Comparison of ENCODE assay signal across 7 mouse cellular contexts in the genomic region with DNA sequence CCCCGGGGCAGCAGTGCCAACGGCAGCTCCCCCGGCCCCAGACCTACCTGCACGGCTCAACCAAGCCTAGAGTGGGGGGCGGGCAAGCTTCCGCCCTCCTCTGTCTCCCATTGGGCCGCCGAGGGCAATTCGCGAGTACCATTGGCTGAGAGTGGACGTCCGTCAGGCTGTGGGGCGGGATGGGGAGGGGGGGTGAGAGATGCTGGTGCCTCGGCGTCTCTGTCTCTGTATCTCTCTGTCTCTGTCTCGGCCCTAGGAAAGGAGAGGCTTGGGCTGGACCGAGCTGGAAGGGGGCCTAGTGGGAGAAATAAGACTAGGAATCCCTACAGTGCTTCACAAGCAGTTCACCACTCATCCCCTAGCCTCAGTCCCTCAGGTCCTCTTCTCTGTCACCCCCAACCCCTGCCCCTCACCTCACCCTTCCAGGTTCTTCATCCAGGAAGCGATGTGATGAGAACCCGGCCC. TPM values are rescaled to one million over a fixed set of nuclear protein-coding genes. Genes with fewer than 3 reads are reported as not detected.
A peak's percentile ranks its signal among the peaks of the same experiment; 100 is the strongest.
DNase-seq lines count a peak whose midpoint lies in the region; ATAC-seq and TF ChIP-seq lines count a peak whose summit lies in the region.

No protein-coding gene starts in this region.

- H3K4me2 ChIP-seq in intestine, postnatal 0 days (replicated peaks; ENCODE audit: low read depth) = peak overlapping the region; percentile 94
- H3K4me2 ChIP-seq in midbrain, embryonic 12.5 days (replicated peaks) = peak overlapping the region; percentile 80

- intact Hi-C loops in left cerebral cortex, postnatal 4 days (cut with DNase I) = loop anchor here (10.0 kb wide), 1 partner anchor 155 kb away; no protein-coding TSS in a partner anchor

- H3K4me3 ChIP-seq in embryonic facial prominence, embryonic 10.5 days = peak overlapping the region; percentile 99
- peak overlapping the region; percentile 99 for H3K4me3 ChIP-seq in intestine, postnatal 0 days (ENCODE audit: low read depth, low read length)
- peak overlapping the region; percentile 100 for H3K4me3 ChIP-seq in midbrain, embryonic 12.5 days
- peak overlapping the region; percentile 98 for H3K4me3 ChIP-seq in small intestine, adult 2 months (ENCODE audit: low read depth, low read length)

- TF ChIP-seq CTCF in intestine, postnatal 0 days (IDR thresholded peaks at IDR 0.05; ENCODE audit: low read depth) = no peak
- TF ChIP-seq CTCF in small intestine, adult 2 months (IDR thresholded peaks at IDR 0.05; ENCODE audit: extremely low read depth, insufficient read length, insufficient replicate concordance, low read depth, low read length) = no peak

- 3% methylated on average over 19 of the region's 19 CpGs for WGBS in embryonic facial prominence, embryonic 10.5 days
- under 1% methylated on average over 19 of the region's 19 CpGs for WGBS in intestine, postnatal 0 days
- WGBS in midbrain, embryonic 12.5 days = 2% methylated on average over 19 of the region's 19 CpGs
- WGBS in small intestine, adult 2 months = under 1% methylated on average over 19 of the region's 19 CpGs

- DNase-seq in adrenal gland, postnatal 10 days = peak; percentile 95
- peak; percentile 96 for DNase-seq in embryonic facial prominence, embryonic 10.5 days (ENCODE audit: low spot score)
- DNase-seq in gonadal fat pad, adult 2 months (ENCODE audit: low read depth) = peak; percentile 45
- DNase-seq in left cerebral cortex, postnatal 4 days = peak; percentile 96

- H3K27me3 ChIP-seq in embryonic facial prominence, embryonic 10.5 days (replicated peaks; ENCODE audit: low read depth, poor library complexity, severe bottlenecking) = no peaks in the 10 kb centered on the region
- H3K27me3 ChIP-seq in intestine, postnatal 0 days (replicated peaks; ENCODE audit: control insufficient read depth, insufficient read depth, low read length) = no peaks in the 10 kb centered on the region
- no peaks in the 10 kb centered on the region for H3K27me3 ChIP-seq in midbrain, embryonic 12.5 days
- H3K27me3 ChIP-seq in small intestine, adult 2 months (ENCODE audit: control insufficient read depth, insufficient read depth, low read length) = no peaks in the 10 kb centered on the region

- H3K4me1 ChIP-seq in embryonic facial prominence, embryonic 10.5 days = peaks cover 25% of the 10 kb centered on the region
- H3K4me1 ChIP-seq in intestine, postnatal 0 days (replicated peaks; ENCODE audit: control insufficient read depth, insufficient read depth, low read length) = no peaks in the 10 kb centered on the region; the same call in 1 of the 2 replicates
- peaks cover 14% of the 10 kb centered on the region for H3K4me1 ChIP-seq in midbrain, embryonic 12.5 days
- H3K4me1 ChIP-seq in small intestine, adult 2 months (ENCODE audit: control insufficient read depth, insufficient read depth, insufficient read length, low read length) = no peaks in the 10 kb centered on the region

- peak overlapping the region; percentile 98 for H3K27ac ChIP-seq in embryonic facial prominence, embryonic 10.5 days (replicated peaks)
- H3K27ac ChIP-seq in intestine, postnatal 0 days (ENCODE audit: low read depth, low read length) = peak overlapping the region; percentile 57
- H3K27ac ChIP-seq in midbrain, embryonic 12.5 days (replicated peaks) = peak overlapping the region; percentile 74
- no peak overlapping the region for H3K27ac ChIP-seq in small intestine, adult 2 months (ENCODE audit: insufficient read depth, low read depth, low read length)

- H3K36me3 ChIP-seq in embryonic facial prominence, embryonic 10.5 days (replicated peaks) = peaks cover 26% of the 10 kb centered on the region
- H3K36me3 ChIP-seq in intestine, postnatal 0 days (ENCODE audit: control insufficient read depth, insufficient read depth) = no peaks in the 10 kb centered on the region
- peaks cover 12% of the 10 kb centered on the region; the same call in 1 of the 2 replicates for H3K36me3 ChIP-seq in midbrain, embryonic 12.5 days
- 0 out of 2 replicates have a peak, but pooled peaks cover 1% of the 10 kb centered on the region for H3K36me3 ChIP-seq in small intestine, adult 2 months (ENCODE audit: control insufficient read depth, insufficient read depth, low read length)

- peak; percentile 100 for ATAC-seq in intestine, postnatal 0 days
- ATAC-seq in midbrain, embryonic 12.5 days (ENCODE audit: low FRiP score, low read depth) = peak; percentile 100

- H3K9me3 ChIP-seq in embryonic facial prominence, embryonic 10.5 days = no peaks in the 10 kb centered on the region
- H3K9me3 ChIP-seq in intestine, postnatal 0 days (ENCODE audit: control insufficient read depth) = no peaks in the 10 kb centered on the region
- no peaks in the 10 kb centered on the region for H3K9me3 ChIP-seq in midbrain, embryonic 12.5 days

- 0 out of 2 replicates have a peak, but pooled peaks have one; percentile 24 for TF ChIP-seq POLR2A in small intestine, adult 2 months (IDR thresholded peaks at IDR 0.05; ENCODE audit: low read depth, low read length)

- H3K9ac ChIP-seq in intestine, postnatal 0 days (ENCODE audit: low read depth, low read length) = peak overlapping the region; percentile 96
- H3K9ac ChIP-seq in midbrain, embryonic 12.5 days (replicated peaks) = peak overlapping the region; percentile 99

RNA-seq across cellular contexts. Expression of gene Kansl1, which starts 0.7 kb away (rescaled TPM):
- 10 to 100 TPM; 40.9 to 46.3 TPM for total RNA-seq in adrenal gland, postnatal 10 days (2021)
- 28.7 and 28.9 TPM in 2 replicates for polyA plus RNA-seq in embryonic facial prominence, embryonic 10.5 days (2016; fragmentation: Nextera tagmentation; extraction: Ambion mirVana)
- polyA plus RNA-seq in gonadal fat pad, adult 2 months (2012; rRNA removed) = 58.3 and 61.1 TPM in 2 replicates
- polyA plus RNA-seq in intestine, postnatal 0 days (2015; fragmentation: Nextera tagmentation; extraction: Ambion mirVana) = 8.1 and 9.0 TPM in 2 replicates
- 10 to 100 TPM; 74.9 to 79.6 TPM for total RNA-seq in left cerebral cortex, postnatal 4 days (2021)
- polyA plus RNA-seq in midbrain, embryonic 12.5 days (2016; fragmentation: Nextera tagmentation; extraction: Ambion mirVana) = 36.9 and 38.1 TPM in 2 replicates
- 29.3 and 60.1 TPM in 2 replicates for polyA plus RNA-seq in small intestine, adult 2 months (2012; rRNA removed)

Comparison
In these comparisons a context has a peak if more than half of its experiments do, and no peak if none do; other contexts are left out.
1. DNase-seq: peak in every context shown above with its lines; median percentile 96 in embryonic facial prominence, embryonic 10.5 days; 96 in left cerebral cortex, postnatal 4 days; 95 in adrenal gland, postnatal 10 days; 45 in gonadal fat pad, adult 2 months.